Mouse (Mus musculus): ENCODE data around the gene Armh3. TPM values are rescaled to one million over a fixed set of nuclear protein-coding genes. Genes with fewer than 3 reads are reported as not detected.

Gene Armh3
- polyA plus RNA-seq, 1 experiment from 2014 or later: 25.0 TPM

- WGBS: 86% methylated on average over 3 of the region's 3 CpGs
Measured at GRCm38 (mm10) chr19:45826146-45826545, 172.1 kb downstream of the Armh3 start.

DNA sequence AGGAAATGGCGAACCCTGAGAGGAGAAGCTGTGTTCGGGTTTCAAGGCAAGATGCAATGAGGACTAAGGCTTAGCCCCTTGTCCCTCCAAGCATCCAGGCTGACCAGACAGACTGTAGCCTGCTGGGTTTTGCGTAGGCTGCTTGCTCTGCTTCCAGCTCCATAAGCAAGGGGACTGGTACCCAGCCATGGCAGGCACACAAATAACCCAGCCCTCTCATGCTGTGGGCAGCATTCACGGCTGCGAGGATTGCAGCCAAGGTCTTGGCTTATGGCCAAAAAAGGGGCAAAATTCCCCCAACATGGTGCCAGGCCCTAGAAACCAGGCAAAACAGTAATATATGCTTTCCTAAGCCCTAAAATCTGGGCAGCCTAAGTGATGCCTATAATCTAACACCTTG, 176.5 kb downstream of the Armh3 start:
- no peak overlapping the region for H3K9ac ChIP-seq
- no peak; the same call in 1 of the 2 replicates for ATAC-seq (ENCODE audit: low read depth)

More at GRCm38 (mm10) chr19:45826146-45826545, 172.1 kb downstream of the Armh3 start:
- no peak overlapping the region for H3K9ac ChIP-seq
- no peak for ATAC-seq (ENCODE audit: low read depth)
- H3K9me3 ChIP-seq: no peaks in the 10 kb centered on the region
- H3K27me3 ChIP-seq: no peaks in the 10 kb centered on the region
- H3K4me2 ChIP-seq: no peak overlapping the region
- no peak overlapping the region for H3K27ac ChIP-seq (replicated peaks)
- H3K36me3 ChIP-seq: peaks cover 5% of the 10 kb centered on the region
- H3K4me1 ChIP-seq (replicated peaks): peaks cover 11% of the 10 kb centered on the region
- no peak overlapping the region for H3K4me3 ChIP-seq

DNA sequence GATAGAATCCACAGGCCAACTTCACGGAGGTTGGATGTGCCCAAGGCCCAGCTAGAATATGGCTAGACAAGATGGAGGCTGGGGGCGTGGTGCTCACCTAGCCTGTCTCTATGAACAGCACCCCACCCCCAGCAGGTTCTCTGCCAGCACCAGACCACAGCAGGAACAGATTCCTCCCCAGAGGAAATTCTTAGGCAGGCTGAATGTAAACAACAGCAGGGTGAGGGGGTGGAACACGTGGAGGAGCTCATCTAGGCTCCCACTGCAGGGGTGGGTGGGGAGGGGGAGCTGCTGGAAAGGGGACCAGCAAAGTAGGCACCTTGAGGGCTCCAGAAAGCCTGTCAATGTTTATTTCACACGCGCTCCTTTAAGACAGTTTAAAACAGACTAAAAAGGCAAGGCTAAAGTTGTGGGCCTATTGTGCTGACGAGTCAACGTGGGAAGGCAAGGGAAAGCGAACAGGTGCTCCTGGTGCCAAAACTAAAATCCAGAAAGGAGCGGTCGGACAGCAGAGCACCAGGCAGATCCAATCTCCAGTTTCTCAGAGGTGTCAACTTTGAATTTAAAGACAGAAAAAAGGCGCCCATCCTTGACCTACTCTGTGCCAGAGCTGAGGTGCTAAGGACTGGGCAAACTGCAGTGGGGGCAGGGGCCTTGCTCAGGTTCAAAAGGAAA, 180.3 kb downstream of the Armh3 start:
- Histone ChIP-seq H3K4me1 (replicated peaks) (peaks cover 45% of the 10 kb centered on the region), H3K4me2 (no peak overlapping the region), H3K9me3 (no peaks in the 10 kb centered on the region), H3K27me3 (peaks cover 9% of the 10 kb centered on the region; the same call in 1 of the 2 replicates), H3K36me3 (peaks cover 7% of the 10 kb centered on the region; the same call in 1 of the 2 replicates), H3K4me3 (no peak overlapping the region), H3K27ac (replicated peaks) (no peak overlapping the region), H3K9ac (no peak overlapping the region)
- 78% methylated on average over 11 of the region's 11 CpGs for WGBS
- ATAC-seq (ENCODE audit: low read depth): no peak

More for the DNA sequence above, 176.5 kb downstream of the Armh3 start:
- Histone ChIP-seq H3K36me3 (peaks cover 7% of the 10 kb centered on the region; the same call in 1 of the 2 replicates), H3K9me3 (no peaks in the 10 kb centered on the region), H3K4me1 (replicated peaks) (peaks cover 14% of the 10 kb centered on the region), H3K27ac (replicated peaks) (0 out of 2 replicates have a peak overlapping the region, but pooled peaks have one; percentile 33), H3K4me2 (no peak overlapping the region), H3K27me3 (no peaks in the 10 kb centered on the region), H3K4me3 (no peak overlapping the region)
- WGBS: 56% methylated on average over 5 of the region's 5 CpGs

DNA sequence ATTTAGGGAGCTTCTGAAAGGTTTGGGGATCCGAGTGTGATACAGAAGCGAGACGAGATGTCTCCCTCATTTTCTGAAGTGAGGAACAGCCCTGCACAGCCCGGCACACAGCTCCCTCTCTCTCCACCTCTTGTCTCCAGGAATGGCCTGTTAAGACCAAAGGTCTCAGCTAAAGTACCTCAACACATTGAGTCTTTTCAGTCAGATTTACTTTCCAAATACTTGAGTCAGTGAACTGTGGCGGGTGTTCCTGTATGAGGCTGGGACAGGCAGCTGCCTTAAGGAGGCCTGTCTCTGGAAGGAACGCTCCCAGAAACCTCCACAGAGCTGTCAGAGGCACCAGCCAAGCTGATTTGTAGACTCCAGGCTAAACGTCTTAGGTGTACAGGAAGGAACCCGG, 181.6 kb downstream of the Armh3 start:
- Histone ChIP-seq H3K4me1 (replicated peaks) (peaks cover 51% of the 10 kb centered on the region), H3K9ac (no peak overlapping the region; the same call in 1 of the 2 replicates), H3K27ac (replicated peaks) (no peak overlapping the region), H3K27me3 (peaks cover 9% of the 10 kb centered on the region; the same call in 1 of the 2 replicates), H3K9me3 (no peaks in the 10 kb centered on the region), H3K4me2 (peak overlapping the region; percentile 78; the same call in 1 of the 2 replicates), H3K4me3 (no peak overlapping the region), H3K36me3 (peaks cover 7% of the 10 kb centered on the region; the same call in 1 of the 2 replicates)
- 12% methylated on average over 8 of the region's 8 CpGs for WGBS
- ATAC-seq (ENCODE audit: low read depth): no peak

DNA sequence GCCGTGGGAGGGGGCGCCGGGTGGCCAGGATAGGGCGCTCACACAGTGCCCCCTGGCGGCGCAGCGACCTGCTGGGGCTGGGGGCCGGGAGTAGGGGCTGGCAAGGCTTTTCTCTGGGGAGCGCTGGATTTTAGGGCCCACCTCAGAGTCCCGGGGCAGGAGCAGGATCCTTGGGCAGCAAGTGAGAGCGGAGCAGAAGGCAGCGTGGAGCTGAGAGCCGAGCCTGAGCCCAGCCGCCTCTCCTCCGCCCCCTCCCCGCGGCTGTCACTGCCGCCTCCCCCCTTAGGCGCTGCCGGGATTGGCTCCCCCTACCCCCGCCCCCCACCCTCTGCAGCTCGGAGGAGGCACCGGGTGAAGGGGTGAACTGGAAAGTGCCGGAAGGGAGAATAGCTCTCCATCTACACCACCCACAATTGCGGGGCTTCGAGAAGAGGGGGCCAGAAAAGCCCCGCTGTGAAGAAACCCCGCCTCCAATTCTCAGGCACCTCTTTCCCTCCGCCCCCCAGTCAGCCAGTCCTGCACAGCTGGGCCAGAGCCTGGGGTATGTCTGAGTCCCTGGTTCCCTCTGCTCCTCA, 182.4 kb downstream of the Armh3 start, which contains the start of gene Kcnip2:
Kcnip2 (minus strand) TSS at position 231 of the 575 bp plus-strand sequence.
- Histone ChIP-seq H3K4me2 (peak within 1 kb of the TSS; percentile 78), H3K27me3 (peaks cover 9% of the 10 kb centered on the region; the same call in 1 of the 2 replicates), H3K4me3 (peak within 1 kb of the TSS; percentile 39), H3K36me3 (peaks cover 7% of the 10 kb centered on the region; the same call in 1 of the 2 replicates), H3K9me3 (no peaks in the 10 kb centered on the region), H3K27ac (replicated peaks) (peak within 1 kb of the TSS; percentile 20; the same call in 1 of the 2 replicates), H3K4me1 (replicated peaks) (peaks cover 54% of the 10 kb centered on the region), H3K9ac (peak within 1 kb of the TSS; percentile 67)
- under 1% methylated on average over 29 of the region's 29 CpGs for WGBS
- peak; percentile 54; the same call in 1 of the 2 replicates for ATAC-seq (ENCODE audit: low read depth)

DNA sequence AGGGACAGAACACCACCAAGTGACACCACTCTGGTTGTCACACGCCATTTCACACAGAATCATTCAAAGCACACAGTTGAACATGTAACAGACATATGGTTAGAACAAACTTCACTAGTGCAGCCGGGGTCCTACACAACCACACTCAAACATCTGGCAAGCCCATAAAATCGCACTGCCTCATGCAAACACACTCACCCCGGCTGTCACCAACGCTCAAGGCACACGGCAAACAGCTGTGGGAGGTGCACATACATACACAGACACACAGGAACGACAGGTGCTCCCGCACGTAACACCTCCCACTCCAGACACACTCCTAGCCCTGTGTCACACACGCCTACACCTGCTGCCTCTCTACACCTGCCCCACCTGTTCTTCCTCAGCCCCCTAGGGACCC, 183.1 kb downstream of the Armh3 start:
- Histone ChIP-seq H3K4me1 (replicated peaks) (peaks cover 56% of the 10 kb centered on the region), H3K36me3 (peaks cover 7% of the 10 kb centered on the region; the same call in 1 of the 2 replicates), H3K9me3 (no peaks in the 10 kb centered on the region), H3K27me3 (peaks cover 9% of the 10 kb centered on the region; the same call in 1 of the 2 replicates), H3K27ac (replicated peaks) (no peak overlapping the region), H3K4me3 (peak overlapping the region; percentile 39), H3K9ac (peak overlapping the region; percentile 67), H3K4me2 (peak overlapping the region; percentile 78)
- WGBS: 54% methylated on average over 10 of the region's 10 CpGs
- ATAC-seq (ENCODE audit: low read depth): no peak

DNA sequence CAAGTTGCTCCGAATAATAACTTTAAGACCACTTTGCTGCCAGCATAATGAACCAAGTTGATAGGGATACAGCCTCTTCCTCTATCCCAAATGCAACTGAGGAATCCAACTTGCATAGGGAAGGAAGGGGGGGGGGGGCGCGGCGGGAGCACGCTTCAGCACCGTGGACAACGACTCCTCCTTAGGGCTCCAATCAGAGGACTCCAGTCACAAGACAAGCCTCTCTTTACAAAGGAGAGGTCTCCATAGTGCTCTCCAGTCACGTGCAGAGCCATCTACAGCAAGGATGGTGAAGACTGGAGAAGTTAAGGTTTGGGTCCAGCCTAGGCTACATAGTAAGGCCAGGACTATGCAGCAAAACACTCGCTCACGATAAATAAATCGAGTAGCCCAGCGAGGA, 184.5 kb downstream of the Armh3 start:
- no peak overlapping the region for H3K27ac ChIP-seq (replicated peaks)
- H3K9ac ChIP-seq: no peak overlapping the region
- no peaks in the 10 kb centered on the region for H3K9me3 ChIP-seq
- 13% methylated on average over 12 of the region's 12 CpGs for WGBS
- no peak overlapping the region for H3K4me3 ChIP-seq
- peaks cover 7% of the 10 kb centered on the region; the same call in 1 of the 2 replicates for H3K36me3 ChIP-seq
- ATAC-seq (ENCODE audit: low read depth): no peak
- peaks cover 56% of the 10 kb centered on the region for H3K4me1 ChIP-seq (replicated peaks)
- peak overlapping the region; percentile 21; the same call in 1 of the 2 replicates for H3K4me2 ChIP-seq
- peaks cover 9% of the 10 kb centered on the region; the same call in 1 of the 2 replicates for H3K27me3 ChIP-seq

DNA sequence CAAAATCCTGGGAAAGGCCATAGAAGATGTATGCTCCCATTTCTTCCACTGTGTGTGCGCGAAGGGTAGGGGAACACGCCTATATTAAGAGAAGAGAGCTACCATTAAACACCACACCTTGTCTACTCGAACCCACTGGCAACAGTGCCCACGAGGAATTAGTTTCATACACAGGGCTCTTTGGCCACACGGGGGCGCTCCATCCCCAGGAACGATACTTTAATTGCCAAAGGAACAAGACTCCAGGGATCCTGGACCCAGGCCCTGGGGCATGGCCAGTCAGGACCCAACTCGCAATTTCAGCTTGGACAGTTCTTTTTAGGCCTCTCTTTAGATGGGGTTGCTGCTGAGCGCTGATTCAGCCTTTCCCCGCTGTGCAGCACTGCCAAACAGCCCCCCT, 185.0 kb downstream of the Armh3 start:
- Histone ChIP-seq H3K4me1 (replicated peaks) (peaks cover 56% of the 10 kb centered on the region), H3K9ac (no peak overlapping the region), H3K4me2 (peak overlapping the region; percentile 62), H3K27me3 (peaks cover 9% of the 10 kb centered on the region; the same call in 1 of the 2 replicates), H3K9me3 (no peaks in the 10 kb centered on the region), H3K27ac (replicated peaks) (no peak overlapping the region), H3K4me3 (no peak overlapping the region), H3K36me3 (peaks cover 2% of the 10 kb centered on the region; the same call in 1 of the 2 replicates)
- 0 out of 2 replicates have a peak, but pooled peaks have one; percentile 37 for ATAC-seq (ENCODE audit: low read depth)
- 4% methylated on average over 11 of the region's 11 CpGs for WGBS

- peak overlapping the region; percentile 27 for H3K4me3 ChIP-seq
- peak overlapping the region; percentile 38; the same call in 1 of the 2 replicates for H3K27ac ChIP-seq (replicated peaks)
- peaks cover 9% of the 10 kb centered on the region; the same call in 1 of the 2 replicates for H3K27me3 ChIP-seq
- H3K9ac ChIP-seq: peak overlapping the region; percentile 46; the same call in 1 of the 2 replicates
- peaks cover 56% of the 10 kb centered on the region for H3K4me1 ChIP-seq (replicated peaks)
- no peaks in the 10 kb centered on the region for H3K9me3 ChIP-seq
- no peaks in the 10 kb centered on the region for H3K36me3 ChIP-seq
- H3K4me2 ChIP-seq: peak overlapping the region; percentile 62
- ATAC-seq (ENCODE audit: low read depth): peak; percentile 28; the same call in 1 of the 2 replicates
- WGBS: 13% methylated on average over 8 of the region's 8 CpGs
Measured at GRCm38 (mm10) chr19:45812673-45813252, 185.5 kb downstream of the Armh3 start.

- H3K27me3 ChIP-seq: peaks cover 9% of the 10 kb centered on the region; the same call in 1 of the 2 replicates
- no peaks in the 10 kb centered on the region for H3K36me3 ChIP-seq
- peak overlapping the region; percentile 27 for H3K4me3 ChIP-seq
- peaks cover 56% of the 10 kb centered on the region for H3K4me1 ChIP-seq (replicated peaks)
- peak overlapping the region; percentile 62 for H3K4me2 ChIP-seq
- under 1% methylated on average over 16 of the region's 16 CpGs for WGBS
- H3K27ac ChIP-seq (replicated peaks): peak overlapping the region; percentile 38
- 0 out of 2 replicates have a peak, but pooled peaks have one; percentile 28 for ATAC-seq (ENCODE audit: low read depth)
- peak overlapping the region; percentile 46 for H3K9ac ChIP-seq
- H3K9me3 ChIP-seq: no peaks in the 10 kb centered on the region
Measured at GRCm38 (mm10) chr19:45812115-45812514, 186.2 kb downstream of the Armh3 start.

GRCm38 (mm10) chr19:45811028-45811674, 187.1 kb downstream of the Armh3 start:
- no peak overlapping the region for H3K9ac ChIP-seq
- H3K4me3 ChIP-seq: no peak overlapping the region
- no peaks in the 10 kb centered on the region for H3K36me3 ChIP-seq
- ATAC-seq (ENCODE audit: low read depth): no peak
- no peak overlapping the region for H3K27ac ChIP-seq (replicated peaks)
- H3K4me2 ChIP-seq: no peak overlapping the region
- 40% methylated on average over 12 of the region's 12 CpGs for WGBS
- no peaks in the 10 kb centered on the region for H3K9me3 ChIP-seq
- H3K4me1 ChIP-seq (replicated peaks): peaks cover 47% of the 10 kb centered on the region
- peaks cover 9% of the 10 kb centered on the region; the same call in 1 of the 2 replicates for H3K27me3 ChIP-seq
